Mouse (Mus musculus): Measurements from ENCODE around the gene Gm44790. TPM values are rescaled to one million over a fixed set of nuclear protein-coding genes. Genes with fewer than 3 reads are reported as not detected.
"Not testable (repeated sequence)": the region's sequence is repeated elsewhere in the genome, so short reads cannot be mapped to it uniquely, and the experiment has no call there.

Gene Gm44790
- polyA plus RNA-seq, 2 experiments from 2014 or later = not detected

DNA sequence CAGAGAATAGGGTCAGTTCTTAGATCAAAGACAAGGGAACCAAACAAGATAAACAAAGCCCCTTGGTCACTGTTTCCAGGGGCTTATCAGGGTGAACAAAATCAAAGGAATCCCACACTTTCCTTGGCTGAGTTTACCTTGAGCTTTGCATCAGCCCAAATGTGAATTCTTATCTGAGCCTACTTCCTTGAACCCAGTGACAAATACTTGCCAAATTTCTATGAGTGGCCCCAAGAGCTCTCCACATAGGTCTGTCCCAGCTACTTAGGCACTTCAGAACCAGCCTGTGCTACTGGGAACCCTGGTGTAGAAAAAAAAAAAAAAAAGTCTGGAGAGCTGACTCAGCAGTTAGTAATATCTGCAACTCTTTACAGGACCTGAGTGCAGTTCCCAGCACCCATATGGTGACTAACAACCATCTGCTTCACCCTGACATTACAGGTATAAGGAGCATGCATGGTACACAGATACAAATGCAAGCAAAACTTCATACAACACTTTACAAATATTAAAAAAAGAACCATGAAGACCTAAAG is 48.3 kb downstream of the Gm44790 start:
- ATAC-seq = no peak

DNA sequence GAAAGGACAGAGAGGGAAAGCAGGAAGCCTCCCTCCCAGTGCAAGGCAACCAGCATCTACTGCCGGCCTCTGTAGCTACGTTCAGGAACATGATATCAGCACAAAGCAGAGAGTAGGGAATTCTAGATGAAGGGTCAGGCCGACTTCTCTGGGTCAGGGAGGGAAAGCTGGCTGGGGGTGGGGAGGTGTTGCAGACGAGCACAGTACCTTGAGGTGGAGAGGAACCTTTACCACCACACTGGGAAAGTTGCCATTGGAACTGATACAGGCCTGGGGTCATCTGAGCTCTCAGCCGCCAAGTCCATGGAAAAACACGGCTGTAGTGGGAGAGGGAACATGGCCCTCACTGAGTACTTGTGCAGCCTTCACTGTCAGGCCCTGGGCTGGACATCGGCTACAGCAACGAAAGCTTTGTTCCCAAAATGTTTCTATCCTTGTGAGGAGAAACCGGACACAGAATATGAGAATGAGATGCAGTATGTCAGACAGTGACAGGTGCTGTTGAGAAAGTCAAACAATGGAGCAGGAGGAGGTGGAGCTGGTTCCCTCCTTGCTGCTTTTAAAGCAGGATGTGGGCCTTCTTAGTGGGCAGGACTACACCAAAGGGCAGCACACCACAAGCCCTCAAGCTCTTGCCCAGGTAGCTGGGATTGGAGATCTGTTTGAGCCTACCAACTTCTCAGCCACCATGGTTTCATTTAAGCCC is 49.2 kb downstream of the Gm44790 start:
- ATAC-seq = no peak

DNA sequence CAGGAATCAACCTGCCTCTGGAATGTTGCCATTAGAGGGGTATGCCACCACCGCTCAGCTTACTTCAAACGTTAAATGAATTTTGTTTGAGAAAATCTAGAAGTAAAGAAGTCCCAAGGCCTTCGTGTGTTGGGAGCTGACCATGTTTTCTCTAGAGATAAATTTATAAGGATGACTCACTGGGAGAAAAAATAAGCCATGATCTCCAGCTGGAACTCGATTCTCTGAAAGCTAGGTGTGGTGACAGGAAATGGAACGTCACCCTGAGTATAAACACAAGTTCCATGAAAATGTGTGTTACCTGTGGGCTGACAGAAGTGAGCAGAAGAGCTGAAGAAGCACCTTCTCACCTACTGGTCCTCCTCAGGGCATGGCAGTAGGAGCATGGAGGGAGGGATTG is 50.5 kb downstream of the Gm44790 start:
- no peak for ATAC-seq

DNA sequence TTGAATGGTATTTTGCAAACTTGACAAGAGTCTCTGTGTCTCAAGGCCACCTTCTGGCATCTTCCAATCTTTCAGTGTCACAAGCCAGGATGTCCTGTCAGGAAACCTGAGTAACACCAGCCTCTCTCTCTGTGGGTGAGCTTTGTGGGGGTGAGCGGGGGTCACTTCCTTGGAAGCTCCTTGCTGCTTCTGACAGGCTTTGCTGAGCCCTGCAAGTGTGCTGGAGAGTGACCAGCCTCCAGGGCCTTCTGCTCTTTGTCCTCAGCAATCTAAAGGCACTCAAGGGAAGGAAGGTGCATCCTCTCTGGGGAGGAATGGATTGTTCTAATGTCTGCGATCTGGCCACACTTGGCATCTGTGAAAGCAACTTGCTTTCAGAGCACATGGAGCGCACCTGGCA is 52.9 kb downstream of the Gm44790 start:
- ATAC-seq = no peak

DNA sequence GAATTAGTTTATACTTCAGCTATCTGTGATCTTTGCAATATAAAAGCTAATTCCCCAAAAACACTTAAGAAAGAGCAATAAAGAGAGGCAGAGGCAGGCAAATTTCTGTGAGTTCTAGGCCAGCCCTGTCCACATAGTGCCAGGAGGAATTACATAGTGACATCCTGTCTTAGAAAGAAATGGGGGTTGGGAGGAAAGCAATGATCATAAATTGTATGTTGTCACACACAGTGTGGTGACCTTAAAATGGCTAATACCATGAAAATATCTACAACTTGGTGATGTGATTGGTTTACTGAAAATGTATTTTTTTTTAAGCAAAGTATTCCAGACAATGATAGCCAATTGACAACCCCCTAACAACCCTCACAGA is 53.3 kb downstream of the Gm44790 start:
- ATAC-seq = no peak

DNA sequence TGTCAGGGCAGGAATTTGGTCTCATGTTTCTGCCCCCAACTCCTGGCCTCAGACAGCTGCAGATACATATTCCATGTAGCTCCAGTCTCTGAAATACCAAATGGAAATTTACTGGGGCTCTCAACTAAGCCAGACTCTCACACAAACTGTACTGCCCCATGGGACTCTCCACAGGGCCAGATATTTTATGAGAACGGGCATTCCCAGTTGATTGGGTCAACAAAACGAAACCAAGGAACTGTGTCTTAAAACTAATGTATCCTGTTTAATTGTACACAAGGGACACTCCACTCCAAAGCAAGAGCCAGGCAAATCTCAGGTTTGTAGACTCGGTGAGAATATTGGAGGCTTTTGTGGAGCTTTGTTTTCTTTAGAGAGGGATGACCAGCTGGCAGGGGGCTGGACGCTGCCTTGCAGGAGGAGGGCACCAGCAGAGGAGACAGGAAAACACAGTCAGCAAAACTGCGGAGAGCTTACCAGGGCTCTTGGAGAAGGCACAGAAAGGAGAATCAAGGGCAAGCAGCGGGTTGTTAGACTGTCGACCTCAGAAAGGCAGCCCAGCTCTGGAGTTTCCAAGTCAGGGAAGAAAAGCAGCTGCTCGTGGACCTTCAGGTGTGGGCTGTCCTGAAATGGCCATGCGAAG is 53.9 kb downstream of the Gm44790 start:
- no peak for ATAC-seq

DNA sequence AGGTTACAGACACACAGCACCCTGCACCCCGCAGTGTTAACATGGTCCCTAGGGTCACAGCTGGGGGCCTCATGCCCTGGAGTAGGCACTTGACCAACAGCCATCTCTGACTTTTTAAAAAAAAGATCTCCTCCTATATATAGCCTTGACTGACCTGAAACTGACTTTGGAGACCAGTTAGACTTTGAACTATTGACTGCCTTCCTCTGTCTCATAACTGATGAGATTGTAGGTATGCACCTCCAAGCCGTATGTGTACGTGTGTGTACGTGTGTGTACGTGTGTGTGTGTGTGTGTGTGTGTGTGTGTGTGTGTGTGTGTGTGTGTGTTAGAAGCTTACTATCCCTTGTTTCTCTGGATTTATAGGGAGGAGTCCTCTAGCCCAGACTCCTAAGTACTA is 55.4 kb downstream of the Gm44790 start:
- ATAC-seq = no peak

DNA sequence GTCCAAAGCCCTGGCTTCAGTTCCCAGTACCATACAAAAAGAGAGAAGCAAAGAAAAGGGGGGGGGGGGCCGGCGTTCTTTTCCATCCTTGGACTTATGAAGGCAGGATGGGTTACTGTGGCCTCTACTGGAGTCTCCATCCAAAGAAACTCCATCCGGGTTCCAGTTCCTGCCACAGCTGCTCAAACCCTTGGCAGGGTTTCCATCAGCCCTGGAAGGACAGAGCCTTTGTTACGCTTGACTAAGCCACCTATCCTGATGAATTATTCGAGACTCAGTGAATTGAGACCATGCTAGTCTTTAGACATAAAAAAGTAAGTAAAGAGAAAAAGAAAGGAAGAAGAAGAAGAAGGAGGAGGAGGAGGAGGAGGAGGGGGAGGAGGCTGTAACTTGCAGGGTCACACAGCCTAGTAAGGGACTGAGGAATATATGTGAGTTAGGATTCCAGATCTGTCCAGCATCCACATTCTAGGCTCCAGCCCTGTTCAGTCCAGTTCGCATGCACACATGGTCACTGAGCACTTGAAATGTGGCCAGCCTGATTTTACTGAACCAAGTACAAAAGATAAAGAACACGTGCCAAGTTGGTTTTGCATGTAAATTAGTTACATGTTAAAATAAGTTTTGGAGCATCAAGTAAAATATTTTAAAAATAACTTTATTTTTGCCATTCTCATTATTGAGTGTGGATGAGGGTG is 59.6 kb downstream of the Gm44790 start:
- no peak for ATAC-seq

DNA sequence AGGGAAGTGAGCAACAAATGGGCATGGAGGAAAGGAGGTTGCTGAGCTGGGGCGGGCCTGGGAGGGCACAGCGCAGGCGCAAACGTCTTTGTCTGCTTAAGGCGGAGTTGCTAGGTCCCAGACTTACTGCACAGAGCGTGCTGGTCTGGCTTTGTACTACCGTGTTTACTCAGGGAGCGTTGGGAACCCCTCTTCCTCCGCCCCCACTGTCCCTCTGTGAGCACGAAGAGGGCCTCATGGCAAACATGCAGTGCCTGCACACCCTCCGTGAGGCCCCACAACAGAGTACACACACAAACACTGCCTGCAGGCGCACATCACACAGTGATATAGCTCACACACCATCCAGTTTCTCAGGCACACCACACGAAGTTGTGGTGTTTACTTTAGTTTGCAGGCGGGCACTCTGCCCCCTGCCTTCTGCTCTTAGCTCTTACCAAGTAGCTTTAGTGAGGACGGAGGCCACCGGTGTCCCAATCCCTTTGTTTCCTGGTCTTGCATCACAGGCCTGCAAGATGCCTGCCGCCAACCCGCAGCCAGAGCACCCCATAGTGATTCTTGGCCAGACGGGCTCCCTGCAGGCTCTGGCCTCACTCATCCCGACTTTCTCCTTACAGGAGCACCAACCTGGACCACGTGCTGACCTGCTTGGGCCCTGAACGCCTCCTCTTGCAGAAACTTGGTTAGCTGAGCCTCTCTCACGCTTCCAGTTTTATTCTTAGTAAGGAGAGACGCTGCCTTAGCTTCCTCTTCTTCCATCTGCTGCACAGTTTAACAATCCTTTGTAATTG is 61.1 kb downstream of the Gm44790 start:
- peak; percentile 78 for ATAC-seq

DNA sequence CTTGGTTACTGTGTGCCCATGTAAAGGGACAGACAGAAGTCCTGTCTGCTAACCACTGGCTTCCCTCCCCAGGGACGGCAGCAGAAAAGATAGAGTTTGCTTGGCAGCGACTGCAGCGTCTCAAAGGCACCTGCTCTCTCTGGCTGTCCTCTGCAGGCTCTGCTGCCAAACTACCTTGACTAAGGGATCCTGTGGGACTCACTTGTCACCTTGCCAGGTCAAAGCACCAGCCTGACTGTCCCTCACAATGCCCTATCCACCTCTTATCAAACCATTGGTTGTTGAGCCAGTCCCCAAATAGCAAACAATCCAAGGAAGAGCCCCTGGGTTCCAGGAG is 61.7 kb downstream of the Gm44790 start:
- ATAC-seq = no peak

DNA sequence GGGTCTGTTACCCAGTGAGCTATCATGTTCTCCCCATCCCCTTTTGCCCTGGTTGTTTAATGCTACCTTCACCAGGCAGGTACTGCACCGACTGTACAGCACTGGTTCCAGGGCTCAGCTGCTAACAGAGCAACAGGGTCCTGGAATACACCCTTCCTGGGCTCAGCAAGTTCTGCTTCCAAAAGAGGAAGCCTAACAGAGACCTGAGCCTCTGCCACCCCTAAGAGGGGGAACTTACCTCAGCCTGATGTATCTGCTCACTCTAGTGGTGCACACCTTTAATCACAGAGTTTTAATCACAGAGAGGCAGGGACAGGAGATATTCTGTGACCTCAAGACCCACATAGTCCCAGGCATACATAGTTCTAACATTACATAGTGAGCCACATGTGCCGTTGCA is 63.5 kb downstream of the Gm44790 start:
- ATAC-seq = no peak

DNA sequence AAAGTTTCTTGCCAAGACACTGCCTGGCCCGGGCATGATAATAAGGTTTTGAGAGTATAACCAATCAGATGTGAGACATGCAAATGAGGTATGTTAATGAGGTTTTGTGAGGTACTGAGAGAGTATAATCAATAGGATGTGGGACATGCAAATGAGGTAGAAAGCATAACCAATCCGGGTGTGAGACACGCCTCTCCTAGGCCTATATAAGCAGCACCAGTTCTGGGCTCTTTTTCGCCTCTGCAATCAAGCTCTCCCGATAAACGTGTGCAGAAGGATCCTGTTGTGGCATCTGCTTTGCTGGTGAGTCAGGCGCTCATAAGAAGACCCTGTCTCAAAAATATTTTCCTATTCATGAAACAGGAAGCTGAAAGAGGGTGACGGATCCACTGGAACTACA is 64.0 kb downstream of the Gm44790 start:
- ATAC-seq = not testable (repeated sequence)

DNA sequence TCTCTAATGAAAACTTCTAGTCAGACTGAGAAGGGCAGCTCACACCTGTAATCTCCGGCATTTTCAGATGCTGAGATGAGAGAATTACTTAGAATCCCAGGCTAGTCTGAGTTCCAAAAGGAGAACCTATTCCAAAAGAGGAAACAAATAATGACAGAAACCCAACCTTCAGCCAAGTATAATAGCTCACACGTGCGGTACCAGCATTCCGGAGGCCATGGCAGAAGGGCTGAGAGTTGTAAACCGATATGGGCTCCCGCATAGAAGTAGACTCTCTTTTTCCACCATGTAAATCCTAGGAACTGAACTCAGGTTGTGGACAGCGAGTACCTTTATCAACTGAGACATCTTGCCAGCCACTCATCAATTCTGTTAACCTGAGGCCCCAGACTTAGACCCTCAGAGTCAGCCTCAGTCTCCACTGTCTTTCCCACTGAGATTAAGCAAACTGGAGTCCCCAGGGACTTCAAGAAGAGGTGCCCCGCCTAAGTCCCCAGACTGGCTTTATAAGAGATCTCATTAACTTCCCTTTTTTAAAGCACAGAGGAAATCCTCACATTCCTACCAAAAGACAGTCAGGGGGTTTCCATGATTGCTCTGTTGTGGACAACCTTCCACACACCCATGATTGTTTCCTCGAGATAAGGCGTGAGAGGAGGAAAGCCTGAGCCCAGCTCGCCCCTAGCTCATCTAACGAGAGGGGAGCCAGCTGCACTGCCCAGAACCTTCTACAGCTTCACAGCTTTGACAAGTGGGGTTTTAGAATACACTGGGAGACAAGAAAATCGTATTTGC is 67.2 kb downstream of the Gm44790 start:
- no peak for ATAC-seq

DNA sequence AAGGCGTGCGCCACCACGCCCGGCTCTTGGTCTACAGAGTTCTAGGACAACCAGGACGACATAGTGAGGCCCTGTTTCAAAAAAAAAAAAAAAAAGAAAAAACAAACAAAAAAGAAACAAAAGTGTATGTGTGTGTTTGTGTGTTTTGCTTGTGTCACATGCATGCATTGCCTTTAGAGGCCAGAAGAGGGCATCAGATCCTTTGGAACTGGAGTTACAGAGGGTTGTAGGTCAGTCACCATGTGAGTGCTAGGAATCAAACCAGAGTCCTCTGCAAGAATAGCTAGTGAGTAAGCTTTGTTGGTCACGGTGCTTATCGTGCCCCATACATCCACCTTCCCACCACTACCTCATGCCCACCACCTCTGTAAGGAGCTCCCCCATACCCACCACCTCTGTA is 68.3 kb downstream of the Gm44790 start:
- ATAC-seq = no peak

Other genes with a start within 250 kb of the Gm44790 start
- gene Tgfa, start 231.4 kb upstream of the Gm44790 start, polyA plus RNA-seq (2017; shearing (Covaris generic)) = not detected
- gene Fam136a, start 61.0 kb upstream of the Gm44790 start, polyA plus RNA-seq (2017; shearing (Covaris generic)) = 10 to 100 TPM; 51.4 to 61.1 TPM
- 100 to 1,000 TPM; 383 to 452 TPM for gene Snrpg, start 55.4 kb upstream of the Gm44790 start, polyA plus RNA-seq (2017; shearing (Covaris generic))
- gene Pcyox1, start 29.5 kb upstream of the Gm44790 start, polyA plus RNA-seq (2017; shearing (Covaris generic)) = 1 to 10 TPM; 5.3 to 6.9 TPM
- 100 to 1,000 TPM in 1 of 2 experiments, 10 to 100 TPM in 1; 96.7 to 104 TPM for gene Tia1, start 22.4 kb upstream of the Gm44790 start, polyA plus RNA-seq (2017; shearing (Covaris generic))
- 10 to 100 TPM; 25.1 to 26.1 TPM for gene C87436, start 11.7 kb downstream of the Gm44790 start, polyA plus RNA-seq (2017; shearing (Covaris generic))
- gene Pcbp1, start 99.7 kb downstream of the Gm44790 start, polyA plus RNA-seq (2017; shearing (Covaris generic)) = 10 to 100 TPM; 35.3 to 39.2 TPM
- gene Asprv1, start 201.5 kb downstream of the Gm44790 start, polyA plus RNA-seq (2017; shearing (Covaris generic)) = under 1 TPM; 0.29 to 0.31 TPM
- 10 to 100 TPM; 18.6 to 18.7 TPM for gene Mxd1, start 242.5 kb downstream of the Gm44790 start, polyA plus RNA-seq (2017; shearing (Covaris generic))

Data from activated CD4-positive, CD25-positive, alpha-beta regulatory T cell, adult 4 months (primary cell).